Comparison of ENCODE assay signal across 17 mouse cellular contexts in the genomic region with DNA sequence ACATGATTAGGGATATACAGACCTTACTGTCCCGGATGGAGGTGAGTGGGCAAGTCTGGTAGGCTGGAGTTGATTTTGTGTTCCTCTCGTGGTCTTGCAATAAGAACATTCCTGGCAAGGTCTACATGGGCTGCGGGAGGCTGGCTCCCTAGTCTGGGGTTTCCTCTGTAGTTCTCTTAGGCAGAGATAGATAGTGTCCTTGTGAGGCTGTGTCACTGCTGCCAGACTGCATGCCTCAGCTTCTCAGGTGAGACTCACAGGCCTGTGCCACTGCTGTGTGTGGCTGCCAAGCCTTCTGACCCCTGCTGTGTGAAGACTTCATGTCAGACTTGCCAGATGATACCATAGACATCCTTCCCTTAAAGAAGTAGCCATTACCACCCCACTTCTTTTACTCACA. TPM values are rescaled to one million over a fixed set of nuclear protein-coding genes. Genes with fewer than 3 reads are reported as not detected.
"Had no signal": no experiment of that assay in that cellular context is flagged by ENCODE, and none has a peak within 500 bp of the region (broad histone marks: within the 10 kb centered on the region; RNA-seq: fewer than 3 reads in every experiment).

No protein-coding gene starts in this region.

- H3K4me3 ChIP-seq: limb, embryonic 15.5 days; liver, embryonic 12.5 days had no signal

- H3K9ac ChIP-seq: limb, embryonic 15.5 days; liver, embryonic 12.5 days; lung, embryonic 14.5 days had no signal

- H3K9me3 ChIP-seq: limb, embryonic 15.5 days; liver, embryonic 12.5 days had no signal

- ATAC-seq: liver, embryonic 12.5 days; midbrain, embryonic 16.5 days had no signal

- DNase-seq: kidney, adult 9 months; kidney, postnatal 36 days; lung, embryonic 14.5 days; lung, postnatal 10 days; lung, postnatal 4 days; right cerebral cortex, adult 18-20 months; right cerebral cortex, postnatal 25 days; thymus, adult 18-20 months; thymus, postnatal 14 days had no signal

- H3K27ac ChIP-seq: kidney, postnatal 0 days; limb, embryonic 15.5 days; liver, embryonic 12.5 days had no signal

- H3K27me3 ChIP-seq: limb, embryonic 15.5 days; liver, embryonic 12.5 days had no signal

- H3K4me2 ChIP-seq: limb, embryonic 15.5 days; liver, embryonic 12.5 days; lung, embryonic 14.5 days; midbrain, embryonic 11.5 days had no signal

RNA-seq across cellular contexts. Expression of a gene that starts 7.4 kb away (rescaled TPM):
- total RNA-seq: layer of hippocampus, adult 18-20 months; layer of hippocampus, postnatal 10 days; left cerebral cortex, postnatal 36 days had no signal
